Mouse (Mus musculus) E14TG2a.4 (cell line): Measurements from ENCODE around the gene P2ry4.

Experiments used
- H3K27me3 ChIP-seq: 2 replicates; pipeline ENCODE4 v1.6.1; 2014; ENCODE audit warnings: low read length, control low read depth; ENCODE audit not compliant: insufficient read depth
- H3K36me3 ChIP-seq: 2 replicates; pipeline ENCODE4 v1.6.1; 2014; ENCODE audit warnings: low read length, control low read depth; ENCODE audit not compliant: insufficient read depth
- H3K4me1 ChIP-seq: replicated peaks from 2 replicates; pipeline ENCODE4 v1.6.1; 2014; ENCODE audit warnings: low read depth, low read length, control low read depth
- H3K4me3 ChIP-seq: replicated peaks from 2 replicates; pipeline ENCODE4 v1.5.1; 2014; ENCODE audit warnings: mild to moderate bottlenecking, low read length
- H3K9me3 ChIP-seq: 2 replicates; pipeline ENCODE4 v1.6.1; 2014; ENCODE audit warnings: low read length, control low read depth
- CTCF ChIP-seq: conservative IDR thresholded peaks from 2 replicates; pipeline ENCODE4 v1.5.1; 2014; ENCODE audit warnings: low read length
- NANOG ChIP-seq: IDR thresholded peaks from 2 replicates; pipeline ENCODE4 v1.6.1; 2014; ENCODE audit warnings: borderline replicate concordance, low read length, mixed read lengths
- POU5F1 ChIP-seq: IDR thresholded peaks from 2 replicates; pipeline ENCODE4 v1.6.1; 2014; ENCODE audit warnings: low read length, borderline replicate concordance

The P2ry4 gene

GRCm38 (mm10) chrX:100605314-100605713 lies 10.6 kb upstream of the P2ry4 start, which contains the start of gene Arr3:
Arr3 (plus strand) TSS chrX:100605497.
- Histone ChIP-seq H3K9me3 (no peaks in the 10 kb centered on the region), H3K4me3 (no peak within 1 kb of the TSS), H3K27me3 (no peaks in the 10 kb centered on the region; the same call in 1 of the 2 replicates), H3K36me3 (no peaks in the 10 kb centered on the region), H3K4me1 (no peaks in the 10 kb centered on the region)
- no peak for TF ChIP-seq NANOG
- TF ChIP-seq CTCF = no peak
- no peak for TF ChIP-seq POU5F1

- Histone ChIP-seq H3K4me1 (no peaks in the 10 kb centered on the region), H3K9me3 (no peaks in the 10 kb centered on the region), H3K36me3 (no peaks in the 10 kb centered on the region), H3K4me3 (no peak overlapping the region), H3K27me3 (no peaks in the 10 kb centered on the region; the same call in 1 of the 2 replicates)
- TF ChIP-seq NANOG (no peak), POU5F1 (no peak), CTCF (no peak)
Observed at GRCm38 (mm10) chrX:100599755-100600154, 5.1 kb upstream of the P2ry4 start.

- TF ChIP-seq CTCF (peak; percentile 34), NANOG (no peak), POU5F1 (no peak)
- Histone ChIP-seq H3K4me3 (no peak overlapping the region), H3K36me3 (no peaks in the 10 kb centered on the region), H3K9me3 (no peaks in the 10 kb centered on the region), H3K4me1 (no peaks in the 10 kb centered on the region), H3K27me3 (no peaks in the 10 kb centered on the region; the same call in 1 of the 2 replicates)
Observed at GRCm38 (mm10) chrX:100597439-100597838, 2.8 kb upstream of the P2ry4 start.

- no peak for TF ChIP-seq POU5F1
- Histone ChIP-seq H3K4me3 (no peak within 1 kb of the TSS), H3K9me3 (no peaks in the 10 kb centered on the region), H3K4me1 (no peaks in the 10 kb centered on the region), H3K27me3 (no peaks in the 10 kb centered on the region), H3K36me3 (no peaks in the 10 kb centered on the region)
Observed at GRCm38 (mm10) chrX:100571951-100572350, 22.7 kb downstream of the P2ry4 start, which contains the start of gene Awat1. Awat1 (plus strand) TSS chrX:100572251.

- Histone ChIP-seq H3K4me1 (no peaks in the 10 kb centered on the region), H3K36me3 (no peaks in the 10 kb centered on the region), H3K4me3 (no peak overlapping the region), H3K9me3 (no peaks in the 10 kb centered on the region), H3K27me3 (no peaks in the 10 kb centered on the region)
- no peak for TF ChIP-seq POU5F1
- no peak for TF ChIP-seq CTCF
- TF ChIP-seq NANOG = no peak
Observed at GRCm38 (mm10) chrX:100565696-100566095, 29.0 kb downstream of the P2ry4 start.

GRCm38 (mm10) chrX:100556026-100556425 lies 38.6 kb downstream of the P2ry4 start:
- Histone ChIP-seq H3K27me3 (no peaks in the 10 kb centered on the region), H3K4me1 (no peaks in the 10 kb centered on the region), H3K4me3 (no peak overlapping the region), H3K36me3 (no peaks in the 10 kb centered on the region), H3K9me3 (no peaks in the 10 kb centered on the region)
- TF ChIP-seq POU5F1 = no peak
- no peak for TF ChIP-seq NANOG
- no peak for TF ChIP-seq CTCF
